Mouse (Mus musculus) megakaryocyte-erythroid progenitor cell, adult 5-6 weeks (primary cell): ENCODE data around the gene Ckap5. TPM values are rescaled to one million over a fixed set of nuclear protein-coding genes. Genes with fewer than 3 reads are reported as not detected.
"Not testable (repeated sequence)": the region's sequence is repeated elsewhere in the genome, so short reads cannot be mapped to it uniquely, and the experiment has no call there.

Experiments used
- ATAC-seq: replicated peaks from 2 replicates; pipeline ENCODE4 v1.8.0; 2016; ENCODE audit warnings: mild to moderate bottlenecking, inconsistent platforms; ENCODE audit not compliant: severe bottlenecking, poor library complexity, low FRiP score, low TSS enrichment
- total RNA-seq, 2 experiments: library from RNA; stranded (forward) in 1 of 2; stranded (reverse) in 1 of 2; fragments of 200-1000, 215-1000 nt in 1 of 2; fragments of >200 nt in 1 of 2; fragmentation: Nextera tagmentation in 1 of 2; gene quantifications; 2 replicates each; pipeline ENCODE4 v1.2.3; 2014 to 2017

The Ckap5 gene
- 84.4 and 87.2 TPM in 2 replicates for total RNA-seq (2014; fragmentation: Nextera tagmentation)
- 78.2 and 82.4 TPM in 2 replicates for total RNA-seq (2017)

DNA sequence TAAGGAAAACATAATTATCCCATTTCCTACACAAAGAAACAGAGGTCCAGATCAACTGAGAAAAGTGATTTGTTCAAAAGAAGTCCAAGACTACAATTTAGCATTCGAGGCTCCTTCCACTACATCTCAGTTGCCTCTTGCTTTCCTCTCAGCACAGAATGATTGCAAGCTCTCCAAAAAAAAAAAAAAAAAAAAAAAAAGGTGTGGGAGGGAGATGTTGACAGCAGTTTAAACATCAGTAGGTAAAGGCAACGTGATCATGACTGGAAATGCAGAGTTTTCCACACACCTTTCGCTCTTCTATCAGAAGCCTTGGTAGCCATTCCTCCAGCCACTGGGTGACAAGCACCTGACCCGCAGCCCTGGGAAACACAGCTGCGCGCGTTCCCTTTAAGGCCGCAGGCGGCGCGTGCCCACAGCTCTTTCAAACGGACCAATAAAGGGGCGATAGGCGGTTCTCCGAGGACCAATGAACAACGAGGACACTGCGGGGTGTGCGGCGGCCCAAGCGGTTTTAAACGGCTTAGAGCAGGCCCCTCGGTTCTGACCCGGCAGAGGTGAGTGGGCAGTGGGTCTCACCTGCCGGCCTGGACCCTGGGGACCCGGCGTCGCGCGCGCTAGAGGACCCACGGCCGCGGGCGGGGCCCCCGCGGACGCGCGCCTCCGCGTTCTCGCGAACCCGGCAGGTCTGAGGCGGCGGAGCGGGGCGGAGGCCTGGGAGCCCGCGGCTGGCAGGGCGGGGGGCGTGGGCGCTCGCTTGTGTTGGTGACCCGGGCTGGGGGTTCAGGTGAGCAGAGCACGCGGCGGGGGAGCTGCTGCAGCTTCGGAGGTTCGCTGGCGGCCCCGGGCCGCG lies at the start of gene Ckap5:
Gene Ckap5 (plus strand): TSS at position 469 of the 853 bp plus-strand sequence.
- ATAC-seq, result peak; percentile 99

DNA sequence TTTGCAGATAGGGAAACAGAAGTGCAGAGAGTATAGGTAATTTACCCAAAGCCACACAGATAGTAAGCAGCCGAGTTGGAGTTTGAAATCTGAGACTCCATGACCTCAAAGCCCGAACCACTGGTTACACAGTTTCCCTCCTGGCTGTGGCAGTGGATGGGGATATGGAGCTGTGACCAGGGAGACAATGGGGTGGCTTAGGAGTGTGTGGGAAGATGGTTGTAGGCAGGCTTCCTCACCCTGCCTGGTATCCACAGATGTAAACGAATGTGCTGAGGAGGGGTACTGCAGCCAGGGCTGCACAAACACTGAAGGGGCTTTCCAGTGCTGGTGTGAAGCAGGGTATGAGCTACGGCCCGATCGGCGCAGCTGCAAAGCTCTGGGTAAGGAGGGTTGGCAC lies 49.7 kb upstream of the Ckap5 start:
- ATAC-seq, result no peak

DNA sequence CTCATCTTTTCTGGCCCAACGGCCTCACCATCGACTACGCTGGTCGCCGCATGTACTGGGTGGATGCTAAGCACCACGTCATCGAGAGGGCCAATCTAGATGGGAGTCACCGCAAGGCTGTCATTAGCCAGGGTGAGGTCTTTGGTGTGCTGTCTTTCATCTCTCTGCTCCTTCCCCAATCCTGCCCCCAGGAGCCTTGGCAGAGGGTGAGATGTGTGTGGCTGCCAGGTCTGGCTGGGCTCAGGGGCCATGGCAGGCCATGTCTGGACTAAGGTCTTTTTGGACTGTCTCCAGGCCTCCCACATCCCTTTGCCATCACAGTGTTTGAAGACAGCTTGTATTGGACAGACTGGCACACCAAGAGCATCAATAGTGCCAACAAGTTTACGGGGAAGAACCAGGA lies 46.2 kb upstream of the Ckap5 start:
- no peak for ATAC-seq

DNA sequence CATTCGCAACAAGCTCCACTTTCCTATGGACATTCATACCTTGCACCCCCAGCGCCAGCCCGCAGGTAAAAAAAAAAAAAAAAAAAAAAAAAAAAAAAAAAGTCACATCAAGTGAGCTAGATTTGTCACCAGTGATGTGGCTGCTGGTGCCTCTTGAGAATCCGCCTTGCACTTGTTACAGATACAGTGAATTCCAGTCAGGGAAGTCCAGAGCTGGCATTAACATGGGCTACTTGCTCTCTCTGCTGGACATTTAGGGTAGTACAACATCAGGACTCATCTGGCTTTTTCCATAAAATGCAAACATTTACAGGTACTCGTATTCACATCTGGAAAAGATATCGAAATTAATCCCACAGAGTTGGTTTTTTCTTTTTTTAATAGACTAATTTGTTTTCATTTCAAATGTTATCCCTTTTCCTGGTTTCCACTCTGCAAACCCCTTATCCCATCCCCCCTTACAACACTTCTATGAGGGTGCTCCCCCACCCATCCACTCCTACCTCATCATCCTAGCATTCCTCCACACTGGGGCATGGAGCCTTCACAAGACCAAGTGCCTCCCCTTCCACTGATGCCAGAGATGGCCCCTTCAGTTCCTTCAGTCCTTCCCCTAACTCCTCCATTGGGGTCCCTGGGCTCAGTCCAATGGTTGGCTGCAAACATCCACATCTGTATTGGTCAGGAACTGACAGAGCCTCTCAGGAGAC lies 45.6 kb upstream of the Ckap5 start:
- peak; percentile 59; the same call in 1 of the 2 replicates for ATAC-seq

DNA sequence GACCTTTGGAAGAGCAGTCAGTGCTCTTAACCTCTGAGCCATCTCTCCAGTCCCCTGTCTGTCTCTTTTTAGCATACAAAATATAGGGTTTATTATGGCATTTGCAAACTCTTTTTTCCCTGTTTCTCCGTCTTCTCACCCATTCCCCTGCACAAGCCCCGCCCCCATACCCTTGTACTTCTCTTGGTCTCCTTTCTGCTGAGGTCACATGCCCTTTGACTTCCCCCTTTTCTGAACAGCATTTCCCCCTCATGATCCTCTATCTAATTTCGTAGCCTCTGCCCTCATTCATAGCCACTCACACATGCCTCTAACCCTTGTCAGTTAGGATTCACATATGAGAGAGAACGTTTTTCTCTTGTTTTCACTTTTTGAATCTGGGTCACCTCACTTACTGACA lies 41.9 kb upstream of the Ckap5 start:
- ATAC-seq, result no peak

DNA sequence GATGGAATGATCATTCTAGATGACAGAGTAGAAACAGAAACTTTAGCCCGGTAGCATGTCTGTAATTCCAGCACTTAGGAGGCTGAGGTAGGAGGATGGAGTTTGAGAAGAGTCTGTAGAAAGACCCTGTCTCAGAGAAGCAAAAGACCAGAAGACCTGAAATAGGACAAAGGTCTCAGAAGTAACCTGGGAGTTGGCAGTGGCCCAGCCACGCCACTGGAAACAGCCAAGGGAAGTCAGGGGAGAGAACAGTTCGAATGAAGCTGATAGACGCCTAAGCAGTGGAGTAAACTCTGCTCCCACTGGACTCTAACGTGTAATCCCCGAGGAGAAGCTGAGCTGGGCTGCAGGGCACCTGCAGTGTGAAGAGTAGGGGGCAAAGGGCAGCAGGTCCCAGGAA lies 41.3 kb upstream of the Ckap5 start:
- no peak for ATAC-seq

DNA sequence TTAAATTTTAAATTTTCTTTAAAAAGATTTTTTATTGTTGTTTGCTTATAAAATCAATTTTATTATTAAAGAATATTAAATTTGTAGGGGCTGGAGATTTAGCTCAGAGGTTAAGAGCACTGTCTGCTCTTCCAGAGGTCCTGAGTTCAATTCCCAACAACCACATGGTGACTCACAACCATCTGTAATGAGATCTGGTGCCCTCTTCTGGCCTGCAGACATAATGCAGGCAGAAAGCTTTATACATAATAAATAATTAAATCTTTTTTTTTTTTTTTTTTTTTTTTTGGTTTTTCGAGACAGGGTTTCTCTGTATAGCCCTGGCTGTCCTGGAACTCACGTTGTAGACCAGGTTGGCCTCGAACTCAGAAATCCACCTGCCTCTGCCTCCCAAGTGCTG lies 39.3 kb upstream of the Ckap5 start:
- ATAC-seq, result not testable (repeated sequence)

DNA sequence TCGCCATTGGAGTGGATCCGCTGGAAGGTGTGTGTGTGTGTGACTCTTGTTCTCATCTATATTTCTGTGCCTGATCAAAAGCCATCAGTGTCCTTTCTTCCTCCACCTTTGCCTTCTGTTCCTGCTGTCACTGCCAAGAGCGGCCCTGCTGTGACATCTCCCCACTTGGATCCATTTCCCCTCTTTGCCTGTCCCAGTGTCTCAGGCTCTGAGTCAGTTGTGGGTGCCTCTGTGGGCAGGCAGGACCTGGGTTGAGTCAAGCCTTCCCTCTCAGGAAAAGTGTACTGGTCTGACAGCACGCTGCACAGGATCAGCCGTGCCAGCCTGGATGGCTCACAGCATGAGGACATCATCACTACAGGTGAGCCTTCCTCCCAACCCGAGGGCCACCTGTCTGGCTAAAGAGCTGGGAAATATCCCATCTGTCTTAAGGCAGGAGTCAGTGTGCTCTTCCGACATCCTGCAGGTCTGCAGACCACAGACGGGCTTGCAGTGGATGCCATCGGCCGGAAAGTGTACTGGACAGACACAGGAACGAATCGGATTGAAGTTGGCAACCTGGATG lies 34.4 kb upstream of the Ckap5 start:
- ATAC-seq, result no peak

DNA sequence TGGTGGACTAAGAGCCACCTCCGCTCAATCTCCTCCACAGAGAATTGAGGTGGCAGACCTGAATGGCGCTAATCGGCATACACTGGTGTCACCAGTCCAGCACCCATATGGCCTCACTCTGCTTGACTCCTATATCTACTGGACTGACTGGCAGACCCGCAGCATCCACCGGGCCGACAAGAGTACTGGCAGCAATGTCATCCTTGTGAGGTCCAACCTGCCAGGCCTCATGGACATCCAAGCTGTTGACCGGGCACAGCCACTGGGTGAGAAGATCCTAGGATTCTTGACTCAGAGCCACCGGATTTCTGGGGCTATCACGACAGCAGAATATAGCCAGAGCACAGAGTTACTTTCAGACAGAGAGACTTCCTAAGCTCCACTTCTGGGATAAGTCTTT lies 32.6 kb upstream of the Ckap5 start:
- no peak for ATAC-seq

DNA sequence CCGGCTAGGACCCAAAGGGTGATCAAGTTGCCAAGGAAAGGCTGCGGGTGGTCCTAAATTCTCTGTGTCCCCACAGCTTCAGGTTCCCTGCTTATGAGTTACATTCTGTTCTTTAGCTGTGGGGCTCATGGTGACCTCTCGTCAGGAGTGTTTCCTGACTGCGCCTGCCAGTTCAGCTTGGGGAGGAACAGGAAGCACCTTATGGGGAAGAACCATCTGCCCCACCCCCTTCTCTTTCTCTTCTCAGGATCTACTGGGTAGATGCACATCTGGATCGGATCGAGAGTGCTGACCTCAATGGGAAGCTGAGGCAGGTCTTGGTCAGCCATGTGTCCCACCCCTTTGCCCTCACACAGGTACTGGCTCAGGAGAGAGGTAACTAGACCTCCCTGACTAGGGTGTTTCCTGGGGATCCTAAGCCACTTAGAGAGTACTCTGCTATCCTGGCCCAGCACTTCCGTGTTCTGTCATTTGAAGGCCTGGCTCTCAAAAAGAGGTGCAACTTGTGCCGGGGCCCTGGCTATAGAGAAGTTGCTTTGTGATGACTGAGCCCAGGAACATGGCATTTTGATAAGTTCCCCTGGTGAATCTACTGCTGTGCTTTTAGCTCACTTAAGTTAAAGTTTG lies 28.4 kb upstream of the Ckap5 start:
- no peak for ATAC-seq

DNA sequence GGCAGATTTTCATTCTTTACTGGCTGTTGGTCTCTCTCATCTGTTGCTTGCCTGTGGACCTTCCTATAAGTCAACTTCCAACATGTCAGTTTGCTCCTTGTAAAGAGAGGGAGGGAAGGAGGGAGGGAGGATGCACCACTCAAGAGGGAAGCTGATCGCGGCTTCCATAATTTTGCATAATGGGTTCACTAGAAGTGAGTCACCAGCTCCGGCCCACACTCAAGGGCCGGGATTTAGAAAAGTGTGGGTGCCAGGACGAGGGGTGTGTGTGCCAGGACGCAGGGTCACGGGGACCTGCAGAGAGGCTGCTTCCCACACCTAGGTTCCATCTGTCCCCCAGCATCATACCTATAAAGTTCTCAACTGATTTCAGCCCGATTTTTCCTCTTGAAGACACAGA lies 18.5 kb upstream of the Ckap5 start:
- ATAC-seq, result no peak

DNA sequence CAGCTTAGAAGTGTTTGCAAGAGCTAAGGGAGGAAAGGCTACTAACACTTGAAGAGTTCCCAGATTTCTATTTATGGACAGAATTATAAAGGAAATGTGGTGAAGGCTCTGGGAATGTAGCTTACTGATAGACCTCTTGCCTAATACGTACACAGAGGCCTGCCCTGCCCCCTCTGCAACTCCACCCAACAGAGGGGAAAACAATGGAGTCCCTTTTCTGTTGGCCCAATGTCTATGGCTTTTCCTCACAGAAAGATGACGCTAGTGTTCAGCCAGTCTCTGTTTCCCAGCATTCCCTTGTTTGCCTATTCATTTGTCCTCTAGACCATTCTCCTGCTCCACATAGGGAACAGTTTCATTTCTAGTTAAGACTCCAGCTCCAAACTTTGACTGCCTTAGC lies 9.4 kb upstream of the Ckap5 start:
- no peak for ATAC-seq

DNA sequence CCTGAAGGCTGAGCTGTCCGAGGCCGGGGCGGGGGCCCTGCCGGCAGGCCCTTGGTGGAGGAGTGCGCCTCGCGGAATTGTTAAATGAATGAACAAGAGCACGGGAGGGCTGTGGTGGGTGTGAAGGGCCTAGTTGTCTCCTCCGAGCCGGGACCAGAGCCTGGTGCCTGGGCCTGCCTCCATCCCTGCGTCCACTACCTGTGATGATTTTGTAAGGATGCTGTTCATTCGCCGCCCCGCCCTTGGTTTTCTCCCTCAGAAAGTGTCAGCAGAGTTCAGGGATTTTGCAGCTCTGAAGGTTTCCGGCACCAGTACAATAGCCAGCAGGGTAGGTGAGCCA lies 555 bp downstream of the Ckap5 start:
- peak; percentile 18 for ATAC-seq

DNA sequence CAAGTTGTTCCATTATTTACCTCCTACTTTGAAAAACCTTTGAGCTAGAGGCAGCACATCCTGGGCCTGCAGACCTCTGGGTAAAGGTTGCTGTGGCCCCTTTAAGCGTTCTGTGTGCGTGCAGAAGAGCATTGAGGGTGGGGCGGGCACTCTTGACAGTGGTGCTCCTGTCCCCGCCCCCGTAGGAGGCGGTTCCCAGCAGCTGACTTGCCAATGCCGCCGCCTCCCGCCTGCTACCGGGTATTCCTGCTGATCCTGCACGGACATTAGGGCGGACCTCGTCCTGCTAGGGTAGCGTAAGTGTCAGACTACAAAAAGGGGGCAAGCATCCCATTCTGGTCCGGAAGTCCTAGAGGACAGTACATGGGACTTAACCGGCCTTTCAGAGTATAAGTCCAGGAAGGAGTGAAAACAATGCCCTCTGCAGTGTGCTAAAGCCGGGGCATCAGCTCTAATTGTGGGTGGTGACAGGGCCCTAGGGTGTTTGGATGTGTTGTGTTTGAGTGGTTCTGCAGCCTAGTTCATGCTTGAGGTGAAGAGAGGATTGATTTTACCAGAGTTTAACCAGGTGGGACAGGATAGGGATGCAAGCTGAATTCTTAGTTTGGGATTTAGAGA lies 11.1 kb downstream of the Ckap5 start:
- peak; percentile 100 for ATAC-seq

DNA sequence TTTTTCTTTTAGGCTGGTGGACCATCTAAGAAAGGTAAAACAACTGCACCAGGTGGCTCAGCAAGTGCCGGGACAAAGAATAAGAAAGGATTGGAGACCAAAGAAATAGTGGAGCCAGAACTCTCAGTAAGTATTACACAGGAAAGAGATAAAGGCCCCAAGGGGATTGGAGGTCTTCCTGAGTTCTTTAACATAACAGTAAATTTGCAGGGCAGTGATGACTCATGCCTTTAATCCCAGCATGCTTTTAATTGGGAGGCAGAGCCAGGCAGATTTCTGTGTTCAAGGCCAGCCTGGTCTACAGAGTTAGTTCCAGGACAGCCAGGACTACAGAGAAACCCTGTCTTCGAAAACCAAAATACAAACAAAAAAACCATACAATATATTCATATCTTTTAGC lies 41.6 kb downstream of the Ckap5 start:
- ATAC-seq, result no peak

DNA sequence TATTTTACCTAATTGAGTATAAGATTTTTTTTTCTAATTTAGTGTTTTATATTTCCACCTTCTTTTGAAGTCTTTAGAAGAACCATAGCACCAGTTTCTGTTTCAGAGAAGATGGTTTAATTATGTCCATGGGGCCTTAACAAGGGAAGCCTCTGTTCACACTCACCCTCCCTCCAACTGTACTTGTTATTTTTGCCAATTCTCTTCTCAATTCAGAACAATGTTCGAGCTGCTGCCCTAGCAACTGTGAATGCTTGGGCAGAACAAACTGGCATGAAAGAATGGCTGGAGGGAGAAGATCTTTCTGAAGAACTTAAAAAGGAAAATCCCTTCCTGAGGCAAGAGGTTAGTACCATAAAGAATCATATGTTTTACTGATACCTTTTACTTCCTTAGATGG lies 54.3 kb downstream of the Ckap5 start:
- no peak for ATAC-seq

DNA sequence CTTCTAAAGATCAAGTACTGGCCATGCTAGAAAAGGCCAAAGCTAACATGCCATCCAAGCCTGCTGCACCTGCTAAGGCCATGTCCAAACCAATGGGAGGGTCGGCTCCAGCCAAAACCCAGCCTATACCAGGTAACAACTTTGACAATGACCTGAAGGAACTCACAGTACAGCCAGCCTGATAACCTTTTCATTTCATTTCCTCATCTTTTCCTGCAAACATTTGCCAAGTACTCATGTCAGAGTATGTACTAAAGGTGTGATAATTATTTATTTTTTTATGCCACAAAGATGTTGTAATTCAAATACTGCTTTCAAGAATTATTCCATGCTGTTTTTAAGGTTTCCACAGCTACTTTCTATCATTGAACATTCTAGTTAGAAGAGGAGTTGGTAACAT lies 59.7 kb downstream of the Ckap5 start:
- no peak for ATAC-seq

DNA sequence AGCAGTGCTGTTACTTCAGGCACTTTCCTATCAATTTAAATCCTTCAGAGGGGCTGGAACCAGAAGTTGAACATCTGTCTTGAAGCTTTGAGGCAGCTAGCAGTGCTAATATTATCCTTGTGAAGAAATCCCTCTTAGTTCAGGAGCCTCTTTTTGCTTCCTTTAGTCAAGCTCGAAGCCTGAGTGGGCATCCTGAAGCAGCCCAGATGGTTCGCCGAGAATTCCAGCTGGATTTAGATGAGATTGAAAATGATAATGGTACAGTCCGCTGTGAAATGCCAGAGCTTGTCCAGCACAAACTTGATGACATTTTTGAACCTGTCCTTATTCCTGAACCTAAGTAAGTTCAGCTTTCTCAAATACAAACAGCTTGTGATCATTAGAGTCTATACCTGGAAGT lies 73.9 kb downstream of the Ckap5 start:
- no peak for ATAC-seq

DNA sequence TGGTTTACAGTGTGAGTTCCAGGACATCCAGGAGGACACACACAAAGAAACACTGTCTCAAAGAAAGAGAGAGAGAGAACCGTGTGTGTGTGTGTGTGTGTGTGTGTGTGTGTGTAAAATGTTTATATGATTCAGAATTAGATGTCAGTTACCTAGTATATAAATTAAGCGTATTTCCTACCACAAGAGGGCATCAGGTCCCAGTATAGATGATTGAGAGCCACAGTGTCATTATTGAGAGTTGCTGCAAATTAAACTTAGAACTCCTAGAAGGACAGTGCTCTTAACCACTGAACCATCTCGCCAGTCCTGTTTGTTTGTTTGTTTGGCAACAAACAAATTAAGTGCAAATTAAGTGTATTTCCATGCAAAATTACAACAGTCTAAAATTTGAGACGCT lies 75.8 kb downstream of the Ckap5 start:
- no peak for ATAC-seq

DNA sequence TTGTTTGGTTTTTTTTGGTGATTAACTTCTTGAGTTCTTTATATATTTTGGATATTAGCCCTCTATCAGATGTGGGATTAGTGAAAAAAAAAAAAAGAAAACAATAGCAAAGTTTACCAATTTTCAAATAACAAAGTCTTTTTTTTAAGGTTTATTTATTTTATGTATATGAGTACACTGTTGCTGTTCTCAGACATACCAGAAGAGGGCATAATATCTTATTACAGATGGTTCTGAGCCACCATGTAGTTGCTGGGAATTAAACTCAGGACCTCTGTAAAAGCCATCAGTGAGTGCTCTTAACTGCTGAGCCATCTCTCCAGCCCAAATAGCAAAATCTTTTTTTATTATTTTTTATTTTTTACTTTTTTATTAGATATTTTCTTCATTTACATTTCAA lies 82.8 kb downstream of the Ckap5 start:
- not testable (repeated sequence) for ATAC-seq
